Mouse (Mus musculus): Measurements from ENCODE around the gene Slc35b4. TPM values are rescaled to one million over a fixed set of nuclear protein-coding genes. Genes with fewer than 3 reads are reported as not detected.

The Slc35b4 gene
- polyA plus RNA-seq, 1 experiment = 49.6 TPM

DNA sequence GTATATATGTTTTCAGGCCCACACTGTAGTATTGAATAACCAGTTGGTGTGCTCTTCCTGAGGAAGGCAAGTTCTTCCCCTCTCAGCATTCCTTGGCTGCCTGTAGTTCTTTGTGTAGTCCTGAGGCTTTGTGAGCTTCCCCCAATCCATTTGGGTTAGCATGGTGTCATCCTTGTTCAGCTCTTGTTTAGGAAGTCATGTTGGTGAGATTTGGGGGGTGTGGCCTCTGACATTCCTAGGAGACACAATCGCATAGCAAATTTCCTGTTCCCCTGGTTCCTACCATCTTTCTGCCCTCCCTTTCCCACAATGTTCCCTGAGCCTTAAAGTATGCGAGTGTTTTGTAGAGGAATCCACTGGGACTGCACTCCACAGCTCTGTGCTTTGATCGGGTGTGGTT, 6.4 kb upstream of the Slc35b4 start:
- DNase-seq = no peak
- 87% methylated on average over 3 of the region's 3 CpGs for WGBS
- H3K27ac ChIP-seq (ENCODE audit: control insufficient read depth, insufficient read depth, low read length) = peak overlapping the region; percentile 99; the same call in 1 of the 2 replicates
- H3K27me3 ChIP-seq (ENCODE audit: control insufficient read depth, insufficient read depth, low read length) = no peaks in the 10 kb centered on the region
- TF ChIP-seq CTCF (IDR thresholded peaks at IDR 0.05; ENCODE audit: borderline replicate concordance, control insufficient read depth, extremely low read depth, insufficient read depth, low read length, poor library complexity) (no peak), POLR2A (IDR thresholded peaks at IDR 0.05; ENCODE audit: control insufficient read depth, extremely low read depth, insufficient read depth, low read length, poor library complexity) (no peak)
- no peaks in the 10 kb centered on the region for H3K36me3 ChIP-seq (ENCODE audit: control insufficient read depth, insufficient read depth, low read length)
- H3K4me3 ChIP-seq (ENCODE audit: control insufficient read depth, insufficient read depth, low read length) = no peak overlapping the region
- H3K4me1 ChIP-seq (replicated peaks; ENCODE audit: control insufficient read depth, insufficient read depth, low read length) = peaks cover 22% of the 10 kb centered on the region

DNA sequence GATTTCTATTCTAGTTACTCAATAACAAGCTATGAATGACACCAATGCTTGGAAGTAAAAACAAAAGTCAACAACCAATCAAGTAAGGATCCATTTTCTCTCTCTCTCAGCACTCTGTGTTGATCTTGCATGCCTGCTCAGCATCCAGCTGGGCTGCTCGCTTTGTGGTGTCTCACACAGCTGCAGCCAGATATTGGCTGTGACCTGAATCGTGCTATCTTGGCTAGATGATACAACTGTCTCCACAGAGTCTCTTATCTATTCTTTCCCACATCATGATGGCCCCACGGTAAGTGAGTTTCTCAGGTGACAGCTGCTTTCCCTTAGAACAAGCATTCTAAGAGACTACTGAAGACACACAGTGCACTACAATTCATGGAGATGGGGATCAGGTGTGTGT, 5.0 kb upstream of the Slc35b4 start:
- DNase-seq = peak; percentile 52
- peak overlapping the region; percentile 99 for H3K27ac ChIP-seq (ENCODE audit: control insufficient read depth, insufficient read depth, low read length)
- 2% methylated on average over 3 of the region's 3 CpGs for WGBS
- H3K4me1 ChIP-seq (replicated peaks; ENCODE audit: control insufficient read depth, insufficient read depth, low read length) = peaks cover 26% of the 10 kb centered on the region
- no peak for TF ChIP-seq POLR2A (IDR thresholded peaks at IDR 0.05; ENCODE audit: control insufficient read depth, extremely low read depth, insufficient read depth, low read length, poor library complexity)
- no peak for TF ChIP-seq CTCF (IDR thresholded peaks at IDR 0.05; ENCODE audit: borderline replicate concordance, control insufficient read depth, extremely low read depth, insufficient read depth, low read length, poor library complexity)
- no peak overlapping the region for H3K4me3 ChIP-seq (ENCODE audit: control insufficient read depth, insufficient read depth, low read length)
- no peaks in the 10 kb centered on the region for H3K27me3 ChIP-seq (ENCODE audit: control insufficient read depth, insufficient read depth, low read length)
- no peaks in the 10 kb centered on the region for H3K36me3 ChIP-seq (ENCODE audit: control insufficient read depth, insufficient read depth, low read length)

DNA sequence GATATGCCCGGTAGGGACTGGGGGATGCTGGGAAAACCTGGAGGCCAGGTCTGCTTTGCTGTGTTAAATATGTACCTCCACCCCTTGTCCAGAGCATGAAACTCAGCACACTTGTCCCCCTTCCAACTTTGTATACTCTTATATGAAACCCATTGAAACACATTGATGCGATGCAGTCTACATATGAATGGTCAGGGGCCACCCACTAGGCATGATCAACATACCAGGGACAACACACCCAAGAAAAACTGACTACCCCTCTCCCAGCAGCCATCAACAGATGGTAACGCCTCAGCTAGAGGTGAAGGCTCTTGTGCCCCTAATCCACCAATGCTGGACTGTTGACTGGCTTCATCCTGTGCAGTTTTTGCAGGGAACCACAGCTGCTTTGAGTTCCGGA, 3.0 kb upstream of the Slc35b4 start:
- no peaks in the 10 kb centered on the region for H3K36me3 ChIP-seq (ENCODE audit: control insufficient read depth, insufficient read depth, low read length)
- no peak for DNase-seq
- no peak for TF ChIP-seq CTCF (IDR thresholded peaks at IDR 0.05; ENCODE audit: borderline replicate concordance, control insufficient read depth, extremely low read depth, insufficient read depth, low read length, poor library complexity)
- TF ChIP-seq POLR2A (IDR thresholded peaks at IDR 0.05; ENCODE audit: control insufficient read depth, extremely low read depth, insufficient read depth, low read length, poor library complexity) = no peak
- no peak overlapping the region for H3K4me3 ChIP-seq (ENCODE audit: control insufficient read depth, insufficient read depth, low read length)
- peaks cover 26% of the 10 kb centered on the region for H3K4me1 ChIP-seq (replicated peaks; ENCODE audit: control insufficient read depth, insufficient read depth, low read length)
- WGBS = over 99% methylated on average over 4 of the region's 4 CpGs
- no peak overlapping the region for H3K27ac ChIP-seq (ENCODE audit: control insufficient read depth, insufficient read depth, low read length)
- H3K27me3 ChIP-seq (ENCODE audit: control insufficient read depth, insufficient read depth, low read length) = no peaks in the 10 kb centered on the region

DNA sequence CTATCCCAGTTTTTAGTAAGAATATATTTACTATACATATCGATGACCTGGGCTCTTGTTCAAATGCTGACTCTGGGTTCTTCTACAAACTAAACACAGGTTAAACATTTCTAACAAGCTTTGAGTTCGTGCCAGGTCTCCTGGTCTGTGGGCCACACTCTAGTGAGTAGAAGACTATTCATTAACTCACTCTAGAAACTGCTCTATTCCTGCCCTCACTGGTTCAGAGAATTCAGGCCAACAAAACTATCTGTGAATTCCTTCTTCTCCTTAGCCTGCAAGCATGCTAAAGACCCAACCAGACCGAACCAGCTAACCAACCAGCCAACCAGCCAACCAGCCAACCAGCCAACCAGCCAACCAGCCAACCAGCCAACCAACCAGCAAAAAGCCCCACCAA, 2.1 kb upstream of the Slc35b4 start:
- no peak for TF ChIP-seq CTCF (IDR thresholded peaks at IDR 0.05; ENCODE audit: borderline replicate concordance, control insufficient read depth, extremely low read depth, insufficient read depth, low read length, poor library complexity)
- 94% methylated on average over 3 of the region's 3 CpGs for WGBS
- Histone ChIP-seq H3K27me3 (ENCODE audit: control insufficient read depth, insufficient read depth, low read length) (no peaks in the 10 kb centered on the region), H3K27ac (ENCODE audit: control insufficient read depth, insufficient read depth, low read length) (no peak overlapping the region), H3K36me3 (ENCODE audit: control insufficient read depth, insufficient read depth, low read length) (no peaks in the 10 kb centered on the region), H3K4me1 (replicated peaks; ENCODE audit: control insufficient read depth, insufficient read depth, low read length) (peaks cover 26% of the 10 kb centered on the region), H3K4me3 (ENCODE audit: control insufficient read depth, insufficient read depth, low read length) (no peak overlapping the region)
- DNase-seq = no peak

DNA sequence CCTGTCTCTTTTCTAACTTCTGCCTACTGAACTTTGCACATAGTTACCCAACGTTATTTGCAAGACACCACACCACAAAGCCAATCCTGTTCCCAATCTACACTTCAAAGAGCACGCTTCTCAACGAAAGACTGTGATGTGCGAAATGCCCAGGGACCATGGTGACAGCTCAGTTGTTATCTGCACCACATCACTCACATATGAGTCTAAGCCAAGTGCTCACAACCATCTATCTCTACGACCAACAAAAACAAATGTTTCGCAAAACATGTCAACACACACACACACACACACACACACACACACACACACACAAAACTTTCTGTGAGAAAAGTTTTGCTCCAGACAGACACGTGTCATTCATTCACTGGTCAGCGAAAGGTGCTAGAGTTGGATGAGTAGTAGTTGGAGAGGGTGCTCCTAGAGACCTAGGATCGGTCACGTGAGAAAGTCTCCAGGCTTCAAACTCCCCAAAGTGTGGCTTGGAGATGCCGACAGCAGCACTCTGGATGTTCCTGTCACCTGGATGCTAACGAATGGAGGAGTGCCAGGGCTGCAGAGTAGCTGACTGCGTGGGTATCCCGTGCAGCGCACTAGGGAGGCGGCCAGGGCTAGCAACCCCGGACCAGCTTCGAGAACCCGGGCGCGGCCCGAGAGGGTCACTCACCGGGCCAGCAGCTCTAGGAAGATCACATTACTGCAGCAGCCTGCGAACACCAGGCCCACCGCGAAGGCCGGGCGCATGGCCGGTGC, 624 bp downstream of the Slc35b4 start:
- Histone ChIP-seq H3K4me3 (ENCODE audit: control insufficient read depth, insufficient read depth, low read length) (peak overlapping the region; percentile 86), H3K36me3 (ENCODE audit: control insufficient read depth, insufficient read depth, low read length) (no peaks in the 10 kb centered on the region; the same call in 1 of the 2 replicates), H3K27me3 (ENCODE audit: control insufficient read depth, insufficient read depth, low read length) (no peaks in the 10 kb centered on the region), H3K4me1 (replicated peaks; ENCODE audit: control insufficient read depth, insufficient read depth, low read length) (peaks cover 10% of the 10 kb centered on the region), H3K27ac (ENCODE audit: control insufficient read depth, insufficient read depth, low read length) (peak overlapping the region; percentile 56)
- under 1% methylated on average over 29 of the region's 29 CpGs for WGBS
- TF ChIP-seq POLR2A (IDR thresholded peaks at IDR 0.05; ENCODE audit: control insufficient read depth, extremely low read depth, insufficient read depth, low read length, poor library complexity) = no peak
- no peak for TF ChIP-seq CTCF (IDR thresholded peaks at IDR 0.05; ENCODE audit: borderline replicate concordance, control insufficient read depth, extremely low read depth, insufficient read depth, low read length, poor library complexity)
- no peak for DNase-seq

DNA sequence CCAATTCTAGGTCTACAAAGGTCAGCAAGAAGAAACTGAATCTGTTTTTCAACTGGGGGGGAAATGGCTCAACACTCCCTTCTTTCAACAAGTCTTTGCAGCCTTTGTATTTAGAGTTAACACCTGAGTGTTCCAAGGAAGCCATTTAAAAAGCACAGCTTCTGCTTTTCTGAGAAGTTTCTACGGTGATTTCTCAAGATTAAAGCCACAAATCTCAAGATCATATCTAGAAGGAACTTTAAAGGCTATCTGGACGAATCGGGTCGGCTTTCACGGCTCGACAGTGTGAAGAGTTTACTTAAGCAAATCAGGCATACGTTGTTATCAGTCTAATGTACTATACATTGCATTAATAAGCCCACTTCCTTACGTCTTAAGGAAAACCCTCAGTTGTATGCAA, 2.2 kb downstream of the Slc35b4 start:
- DNase-seq = no peak
- TF ChIP-seq POLR2A (IDR thresholded peaks at IDR 0.05; ENCODE audit: control insufficient read depth, extremely low read depth, insufficient read depth, low read length, poor library complexity) (no peak), CTCF (IDR thresholded peaks at IDR 0.05; ENCODE audit: borderline replicate concordance, control insufficient read depth, extremely low read depth, insufficient read depth, low read length, poor library complexity) (no peak)
- no peaks in the 10 kb centered on the region for H3K27me3 ChIP-seq (ENCODE audit: control insufficient read depth, insufficient read depth, low read length)
- H3K27ac ChIP-seq (ENCODE audit: control insufficient read depth, insufficient read depth, low read length) = no peak overlapping the region
- H3K4me3 ChIP-seq (ENCODE audit: control insufficient read depth, insufficient read depth, low read length) = no peak overlapping the region
- peaks cover 10% of the 10 kb centered on the region for H3K4me1 ChIP-seq (replicated peaks; ENCODE audit: control insufficient read depth, insufficient read depth, low read length)
- H3K36me3 ChIP-seq (ENCODE audit: control insufficient read depth, insufficient read depth, low read length) = peaks cover 7% of the 10 kb centered on the region
- 9% methylated on average over 8 of the region's 8 CpGs for WGBS

DNA sequence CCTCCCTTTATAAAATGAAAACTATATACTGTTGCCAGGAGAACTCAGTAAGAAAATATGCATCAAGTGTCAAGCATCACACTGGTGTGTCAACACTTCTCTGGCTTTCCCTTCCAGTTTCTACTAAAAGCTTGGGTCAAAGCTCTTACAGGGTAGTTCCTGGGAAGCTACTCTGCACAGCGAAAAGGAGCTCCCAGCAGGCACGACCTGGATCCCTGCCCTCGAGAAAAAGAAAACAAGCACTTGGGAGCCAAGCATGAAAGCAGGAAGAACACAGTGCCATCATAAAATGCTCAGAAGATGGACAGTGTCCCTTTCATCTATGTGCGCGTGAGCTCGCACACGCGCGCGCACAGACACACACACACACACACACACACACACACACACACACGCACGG, 3.7 kb downstream of the Slc35b4 start:
- no peak for TF ChIP-seq POLR2A (IDR thresholded peaks at IDR 0.05; ENCODE audit: control insufficient read depth, extremely low read depth, insufficient read depth, low read length, poor library complexity)
- TF ChIP-seq CTCF (IDR thresholded peaks at IDR 0.05; ENCODE audit: borderline replicate concordance, control insufficient read depth, extremely low read depth, insufficient read depth, low read length, poor library complexity) = no peak
- no peak overlapping the region for H3K27ac ChIP-seq (ENCODE audit: control insufficient read depth, insufficient read depth, low read length)
- 93% methylated on average over 12 of the region's 12 CpGs for WGBS

More for the DNA sequence above, 3.7 kb downstream of the Slc35b4 start:
- no peak overlapping the region for H3K4me3 ChIP-seq (ENCODE audit: control insufficient read depth, insufficient read depth, low read length)
- H3K27me3 ChIP-seq (ENCODE audit: control insufficient read depth, insufficient read depth, low read length) = no peaks in the 10 kb centered on the region
- DNase-seq = no peak
- H3K36me3 ChIP-seq (ENCODE audit: control insufficient read depth, insufficient read depth, low read length) = peaks cover 20% of the 10 kb centered on the region
- H3K4me1 ChIP-seq (replicated peaks; ENCODE audit: control insufficient read depth, insufficient read depth, low read length) = peaks cover 8% of the 10 kb centered on the region
